Mouse (Mus musculus) layer of hippocampus, postnatal 36 days (tissue): ENCODE results near the gene Pum1. TPM values are rescaled to one million over a fixed set of nuclear protein-coding genes. Genes with fewer than 3 reads are reported as not detected.
A peak's percentile ranks its signal among the peaks of the same experiment; 100 is the strongest.

ENCODE experiments used
- DNase-seq, 2 experiments: peaks; one replicate each; pipeline ENCODE4 v3.0.0; 2022
- total RNA-seq, 2 experiments: library from RNA; stranded (reverse); gene quantifications; 2 replicates each; pipeline ENCODE4 v1.2.3; 2021

The Pum1 gene
- total RNA-seq, 2 experiments from 2014 or later, result 116 to 126 TPM

DNA sequence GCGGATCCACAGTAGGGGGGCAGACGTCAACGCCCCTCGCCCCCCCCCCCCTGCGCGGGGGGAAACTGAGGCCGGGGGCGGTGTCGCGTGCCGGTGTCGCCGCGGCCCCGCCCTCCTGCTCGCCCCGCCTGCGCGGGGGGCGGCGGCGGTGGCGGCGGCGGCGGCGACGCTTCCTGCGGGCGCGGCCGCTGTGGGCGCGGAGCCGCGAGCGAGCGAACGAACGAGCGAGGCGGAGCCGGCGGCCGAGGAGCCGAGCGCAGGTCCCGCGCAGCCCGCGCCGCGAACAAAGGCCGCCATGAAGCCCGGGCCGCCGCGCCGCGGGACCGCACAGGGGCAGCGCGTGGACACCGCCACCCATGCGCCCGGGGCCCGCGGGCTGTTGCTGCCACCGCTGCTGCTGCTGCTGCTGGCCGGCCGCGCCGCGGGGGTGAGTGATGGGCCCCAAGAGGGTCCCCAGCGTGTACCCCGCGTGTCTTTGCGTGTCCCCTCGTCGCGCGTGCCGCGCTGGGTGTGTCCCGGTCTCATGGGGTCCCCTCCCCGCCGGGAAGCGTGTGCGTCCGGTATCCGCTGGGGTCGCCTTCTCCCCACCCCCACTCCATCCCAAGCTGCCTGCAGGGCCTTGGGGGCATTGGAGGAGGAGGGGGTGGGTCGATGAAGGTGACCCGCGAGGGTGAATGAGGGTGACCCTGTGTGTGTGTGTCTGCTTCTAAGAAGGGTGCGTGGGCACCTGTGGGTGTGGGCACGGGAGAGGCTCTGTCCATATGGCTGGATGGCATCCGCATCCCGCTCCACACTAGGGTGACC, 129.5 kb downstream of the Pum1 start, which contains the start of gene Sdc3:
Sdc3 (plus strand) TSS at position 162 of the 804 bp plus-strand sequence.
- peak in 1 of 2 experiments; percentile 43 for DNase-seq

DNA sequence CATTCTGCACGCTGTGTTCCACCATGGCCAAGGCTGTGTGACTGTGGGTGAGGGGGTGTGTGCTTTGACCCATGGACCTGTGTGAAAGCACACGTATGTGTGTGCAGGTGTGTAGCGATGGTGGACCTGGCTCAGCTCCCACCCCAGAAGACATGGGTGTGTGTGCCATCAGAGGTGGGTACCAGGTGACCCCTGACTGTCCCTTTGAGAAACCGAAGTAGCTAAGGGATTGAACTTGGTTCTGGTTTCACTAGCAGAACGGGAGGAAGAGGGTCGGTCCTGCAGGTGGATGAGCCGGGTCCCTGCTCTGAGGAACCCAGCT, 130.0 kb downstream of the Pum1 start:
- DNase-seq, result no peak

GRCm38 (mm10) chr4:130794771-130795170, 131.7 kb downstream of the Pum1 start:
- DNase-seq, result no peak

DNA sequence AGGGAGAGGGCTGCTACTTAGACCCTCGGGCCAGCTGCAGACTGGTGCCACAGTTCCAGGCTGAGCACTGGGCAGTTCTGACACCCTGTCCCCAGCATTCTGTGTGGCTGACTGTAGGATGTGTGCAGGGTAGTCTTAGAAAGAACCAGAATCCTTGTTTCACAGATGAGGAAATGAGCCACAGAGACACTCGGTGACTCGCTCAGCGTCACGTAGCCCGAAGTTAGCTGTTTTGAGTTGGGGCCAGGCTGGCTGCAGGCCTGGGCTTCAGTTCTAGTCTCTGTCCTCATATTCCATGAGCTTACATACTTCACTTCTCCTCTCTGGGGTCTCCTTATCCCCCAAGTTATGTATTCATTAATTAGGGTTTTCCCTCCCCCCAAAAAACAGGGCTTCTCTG, 132.8 kb downstream of the Pum1 start:
- DNase-seq, result no peak

DNA sequence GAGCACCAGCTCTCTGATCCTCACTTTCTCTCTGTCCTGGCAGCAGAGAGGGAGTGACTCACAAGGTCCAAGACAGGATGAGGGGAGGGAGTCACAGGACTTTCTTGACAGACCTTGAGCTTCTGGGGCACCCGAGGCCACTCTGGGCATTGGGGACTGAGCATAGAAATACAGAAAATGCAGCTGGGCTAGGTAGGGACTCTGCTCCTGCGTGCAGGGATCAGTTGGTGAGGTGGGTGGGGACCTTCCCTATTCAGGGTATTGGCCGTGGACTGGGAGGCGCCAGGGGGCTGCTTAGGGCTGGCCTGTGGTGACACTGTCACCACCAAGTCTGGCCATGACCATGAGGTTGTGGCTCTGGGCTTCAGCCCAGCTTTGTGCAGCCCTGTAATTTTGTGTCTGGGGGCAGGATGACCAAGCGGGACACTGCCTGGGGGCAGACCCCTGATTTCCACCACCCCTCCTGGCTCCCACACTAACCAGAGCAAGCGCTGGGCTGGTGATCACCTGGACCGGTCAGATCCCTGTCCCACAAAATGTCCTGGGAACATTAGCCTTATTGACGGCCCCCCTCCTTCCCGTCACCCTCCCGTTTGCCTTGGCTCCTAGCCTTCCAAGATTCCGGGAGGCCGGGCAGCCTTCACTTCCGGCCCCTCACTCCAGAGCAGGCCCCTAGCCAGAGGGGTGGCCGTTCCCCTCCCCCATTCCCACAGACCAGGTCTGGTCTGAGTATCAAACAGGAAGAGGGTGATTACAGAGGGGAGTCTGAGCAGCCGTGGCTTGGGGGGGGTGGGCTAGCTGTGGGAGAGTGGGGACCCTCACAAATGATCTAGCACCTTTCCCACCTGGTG, 134.3 kb downstream of the Pum1 start:
- DNase-seq, result no peak

DNA sequence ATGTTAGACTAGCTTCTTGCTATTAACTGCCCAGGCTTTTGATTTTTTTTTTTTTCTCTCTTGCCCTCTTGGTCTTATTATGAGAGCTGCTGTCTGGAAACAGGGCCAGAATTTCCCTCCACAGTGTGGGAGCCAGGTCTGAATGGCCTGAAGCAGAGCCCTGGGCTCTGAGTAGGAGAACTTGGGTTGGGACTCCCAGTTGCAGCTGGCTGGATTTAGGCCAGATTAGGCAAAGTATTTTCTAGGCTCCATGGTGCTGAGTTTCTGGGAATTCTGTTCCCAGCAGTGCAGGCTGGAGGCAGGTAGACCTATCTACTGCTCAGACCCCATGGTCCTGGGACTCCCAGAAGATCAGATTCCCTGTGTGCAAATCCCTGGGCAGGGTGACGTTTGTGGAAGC, 135.3 kb downstream of the Pum1 start:
- no peak for DNase-seq

DNA sequence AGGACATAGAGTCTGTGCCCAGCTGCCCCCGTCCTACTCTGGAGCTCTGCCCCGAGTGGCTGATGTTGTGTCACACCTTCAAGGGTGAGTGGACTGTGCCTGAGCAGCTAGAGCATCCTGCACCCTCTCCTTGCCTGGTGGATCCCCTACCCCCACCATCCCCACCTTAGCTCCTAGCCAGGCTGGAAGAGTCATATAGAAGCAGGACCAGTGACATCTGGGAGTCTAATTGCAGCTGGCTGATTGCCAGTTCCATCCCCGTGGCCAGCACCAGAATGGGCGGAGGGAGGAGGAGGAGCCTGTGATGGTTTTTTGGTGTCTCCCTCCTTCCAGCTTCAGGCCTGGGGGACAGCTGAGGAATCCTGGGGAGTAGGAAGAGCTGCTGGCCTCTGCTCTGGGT, 136.0 kb downstream of the Pum1 start:
- DNase-seq, result no peak

DNA sequence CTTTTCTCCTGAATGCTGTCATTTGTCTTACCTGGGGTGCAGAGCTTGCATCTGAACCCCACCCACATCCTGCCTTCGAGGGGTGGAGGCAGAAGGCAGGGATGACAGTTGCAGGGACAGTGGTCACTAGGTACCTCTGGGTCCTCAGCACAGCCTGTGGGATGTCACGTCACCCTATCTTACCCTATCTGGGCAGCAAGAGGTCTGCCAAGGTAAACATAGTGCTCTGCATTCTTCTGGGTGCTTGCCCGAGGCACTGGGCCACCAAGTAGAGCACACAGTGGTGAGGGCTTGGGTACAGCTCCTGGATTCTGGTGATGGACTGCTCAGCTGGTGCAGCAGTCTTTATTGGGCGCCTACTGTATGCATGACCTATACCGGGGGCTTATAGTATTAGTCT, 136.5 kb downstream of the Pum1 start:
- no peak for DNase-seq

- DNase-seq, result no peak
Measured at GRCm38 (mm10) chr4:130800147-130800546, 137.0 kb downstream of the Pum1 start.

GRCm38 (mm10) chr4:130801198-130801597, 138.1 kb downstream of the Pum1 start:
- DNase-seq, result no peak

DNA sequence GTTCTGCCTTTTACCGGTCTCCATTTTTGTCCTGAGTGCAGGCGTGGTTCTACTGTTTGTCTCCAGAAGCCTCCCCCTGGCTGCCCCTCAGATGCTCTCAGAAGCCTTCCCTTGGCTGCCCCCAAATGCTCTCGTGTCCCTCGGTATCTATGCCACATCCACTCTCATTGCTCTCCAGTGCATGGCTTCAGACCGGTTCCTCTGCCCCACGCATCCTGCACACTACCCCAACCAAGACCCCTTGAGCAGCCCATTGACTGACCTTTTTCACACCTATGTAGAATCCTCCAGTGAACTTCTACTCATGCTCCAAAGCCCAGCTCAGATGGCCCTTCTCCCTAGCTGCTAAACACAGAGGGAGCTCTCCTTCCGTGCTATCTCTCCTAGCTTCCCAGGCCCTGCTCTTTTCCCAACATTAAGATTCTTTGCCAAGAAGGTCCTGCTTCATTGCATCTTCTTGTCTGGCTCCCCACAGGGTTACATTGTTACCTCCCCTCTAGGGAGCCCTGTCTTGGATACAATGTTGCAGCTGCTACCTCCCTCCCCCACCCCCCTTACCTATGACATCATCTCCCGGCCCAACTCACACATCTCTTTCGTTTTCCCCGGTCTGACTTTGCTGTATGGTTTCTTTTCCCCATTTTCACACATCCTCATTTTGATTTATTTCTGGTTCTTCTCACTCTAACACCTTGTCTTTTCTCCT, 138.7 kb downstream of the Pum1 start:
- no peak for DNase-seq

DNA sequence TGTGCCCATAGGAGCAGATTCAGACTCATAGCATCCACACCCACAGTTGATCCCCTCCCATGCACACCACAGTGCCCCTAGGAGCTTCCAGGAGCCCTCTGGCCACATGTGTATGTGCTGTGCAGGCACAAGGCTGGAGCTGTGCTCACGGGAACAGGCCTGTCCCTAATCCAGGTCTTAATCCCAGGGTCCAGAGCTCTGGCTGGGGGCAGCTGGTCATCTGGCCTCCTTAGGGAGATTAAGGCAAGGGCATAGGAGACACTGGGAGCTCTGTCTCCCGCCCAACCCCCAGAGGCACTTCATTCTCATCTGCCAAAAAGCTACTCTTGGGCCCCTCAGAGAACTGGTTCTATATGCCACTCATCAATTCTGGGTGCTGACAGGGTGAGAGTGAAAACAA, 140.5 kb downstream of the Pum1 start:
- no peak for DNase-seq

DNA sequence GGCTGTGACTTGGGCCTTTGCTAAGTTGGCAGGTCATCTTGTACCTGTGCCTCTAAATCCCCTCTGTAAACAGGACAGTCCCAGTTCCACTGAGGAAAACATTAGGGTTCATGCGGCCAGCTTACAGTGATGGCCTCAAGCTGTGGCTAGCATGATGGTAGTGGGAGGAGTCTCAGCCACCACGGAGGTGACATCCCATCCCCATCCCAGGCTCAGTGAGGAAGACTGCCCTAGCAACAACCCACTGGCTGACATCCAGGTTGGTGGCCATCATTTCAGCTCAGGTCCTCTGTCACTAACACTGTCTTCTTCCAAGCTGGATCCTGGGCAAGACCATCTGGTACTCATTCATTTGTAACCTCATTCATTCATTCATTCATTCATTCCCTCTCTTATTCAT, 141.2 kb downstream of the Pum1 start:
- DNase-seq, result no peak

DNA sequence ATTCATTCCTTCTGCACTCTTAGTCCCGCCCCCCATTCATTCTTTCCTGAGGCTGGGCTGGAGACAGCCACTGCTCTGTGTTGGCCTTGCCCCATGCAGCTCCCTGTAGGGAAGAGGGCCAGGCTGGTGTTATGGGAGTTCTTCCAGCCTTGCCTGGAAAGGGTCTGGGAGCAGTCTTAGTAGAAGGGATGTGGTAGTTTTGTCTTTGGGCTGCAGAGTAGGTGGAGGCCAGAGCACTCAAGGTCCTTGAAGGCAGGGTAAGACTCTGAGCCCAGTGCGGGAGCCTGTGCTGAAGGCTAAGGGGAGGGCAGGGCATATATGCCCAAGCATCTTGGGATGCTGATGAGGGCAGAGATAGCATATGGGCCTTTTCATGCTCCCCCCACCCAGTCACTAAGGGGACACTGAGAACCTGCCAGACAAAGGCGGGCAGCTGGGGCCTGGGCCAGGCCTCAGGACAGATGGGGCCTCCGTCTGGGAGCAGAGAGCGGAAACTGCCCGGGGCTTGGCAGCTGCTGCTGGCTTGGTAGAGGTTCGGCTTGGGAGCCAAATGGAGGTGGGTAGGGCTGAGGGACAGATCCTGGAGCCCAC, 141.7 kb downstream of the Pum1 start:
- peak; percentile 71 to 78 for DNase-seq

DNA sequence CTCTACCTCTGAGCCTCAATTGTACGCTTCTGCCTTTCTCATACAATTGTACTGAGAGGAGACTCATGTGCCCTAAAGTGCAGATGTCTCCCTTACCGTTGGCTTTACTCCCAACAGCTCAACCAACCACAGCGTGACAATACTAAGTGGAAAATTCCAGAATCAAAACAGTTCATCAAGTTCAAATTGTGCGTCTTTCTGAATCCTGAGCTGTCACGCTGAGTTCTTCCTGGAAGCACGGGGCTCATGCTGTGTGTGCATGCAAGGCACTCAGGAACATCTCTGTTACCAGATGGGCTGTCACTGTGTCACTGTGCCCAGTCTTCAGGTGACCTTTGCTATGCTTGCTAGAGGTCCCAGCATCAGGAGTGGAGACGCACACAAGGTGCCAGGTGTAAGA, 142.6 kb downstream of the Pum1 start:
- DNase-seq, result no peak

GRCm38 (mm10) chr4:130806746-130807145, 143.6 kb downstream of the Pum1 start:
- no peak for DNase-seq

GRCm38 (mm10) chr4:130809784-130810183, 146.7 kb downstream of the Pum1 start:
- DNase-seq, result no peak

- DNase-seq, result no peak
Measured at GRCm38 (mm10) chr4:130810845-130811244, 147.7 kb downstream of the Pum1 start.

DNA sequence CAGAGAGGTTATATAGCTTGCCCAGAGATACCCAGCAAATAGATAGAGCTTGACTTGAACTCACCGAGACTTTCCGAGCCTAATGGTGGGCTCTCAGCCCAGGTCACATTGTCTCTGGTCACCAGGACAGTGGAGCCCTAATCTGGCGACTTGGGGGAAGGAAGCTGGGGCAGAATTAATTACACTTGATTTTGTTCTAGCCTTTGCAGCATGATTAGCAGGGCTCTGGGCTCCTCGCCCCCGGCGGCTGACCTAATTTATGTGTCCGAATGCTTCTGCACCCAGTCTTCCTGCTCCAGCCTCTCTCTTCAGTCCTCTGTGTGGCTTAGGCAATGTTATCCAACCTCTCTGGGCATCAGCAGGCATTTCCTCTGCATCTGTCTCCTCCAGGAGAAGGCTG, 148.3 kb downstream of the Pum1 start:
- peak in 1 of 2 experiments; percentile 48 for DNase-seq

DNA sequence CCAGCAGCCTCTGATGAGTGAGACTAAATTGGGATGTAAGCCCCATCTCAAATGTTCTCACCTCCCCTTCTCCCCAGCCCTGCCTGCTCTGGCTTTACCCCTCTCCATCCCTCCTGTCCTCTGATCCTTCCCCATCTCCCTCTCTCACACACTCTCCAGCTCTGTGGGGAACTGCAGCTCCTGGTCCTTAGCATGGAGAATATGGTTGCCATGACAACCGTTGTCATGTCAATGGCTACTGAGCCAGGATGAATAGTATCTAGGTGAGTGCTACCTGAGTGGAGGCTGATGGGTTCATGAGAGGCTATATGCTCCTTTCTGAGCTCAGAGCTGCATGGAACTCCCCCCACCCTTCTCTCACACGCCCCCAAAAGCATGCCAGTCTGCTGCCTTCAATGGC, 150.8 kb downstream of the Pum1 start:
- no peak for DNase-seq

- peak in 1 of 2 experiments; percentile 32 for DNase-seq
Measured at GRCm38 (mm10) chr4:130814742-130815330, 151.7 kb downstream of the Pum1 start.

DNA sequence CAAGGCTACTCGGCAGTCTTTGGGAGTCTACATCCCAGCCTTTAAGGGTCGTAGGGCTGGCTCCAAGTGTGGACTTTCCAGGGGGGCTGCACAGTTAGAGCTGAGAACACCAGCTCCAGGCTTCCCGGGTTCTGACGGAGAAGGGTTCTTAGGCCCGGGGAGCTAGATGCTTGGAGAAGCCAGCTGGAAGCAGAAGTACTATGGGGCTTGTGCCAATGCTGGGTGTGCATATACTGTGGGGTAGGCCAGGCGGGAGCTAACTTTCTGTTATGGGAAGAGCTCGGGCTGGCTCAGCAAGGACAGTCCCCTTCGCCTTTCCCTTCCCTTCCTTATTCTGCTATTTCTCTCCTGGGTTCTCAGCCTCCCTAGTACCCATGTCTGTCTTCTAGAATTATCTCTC, 152.7 kb downstream of the Pum1 start:
- DNase-seq, result no peak
